Mouse (Mus musculus) heart, embryonic 14.5 days (tissue): Measurements from ENCODE around the gene Gm43517. TPM values are rescaled to one million over a fixed set of nuclear protein-coding genes. Genes with fewer than 3 reads are reported as not detected.

Source experiments
- ATAC-seq: fragments of 200-750 bp; cut with Nextera tagmentation; 2 replicates; pipeline ENCODE4 v1.8.0; 2017; ENCODE audit warnings: low read depth, moderate TSS enrichment; ENCODE audit not compliant: insufficient number of reproducible peaks, insufficient read depth, low FRiP score
- H3K27ac ChIP-seq, 2 experiments: fragments of 200-500 bp in 1 of 2; fragments of 300-500 bp in 1 of 2; sonication (generic) in 1 of 2; replicated peaks in 1 of 2; 2 replicates each; pipeline ENCODE4 v1.5.1; 2012 to 2014; ENCODE audit warnings: low read depth in 2 of 2, low read length in 2 of 2, control low read depth in 1 of 2, mild to moderate bottlenecking in 1 of 2, mixed read lengths in 1 of 2; ENCODE audit not compliant: control insufficient read depth in 1 of 2, insufficient read depth in 1 of 2
- H3K27me3 ChIP-seq: fragments of 300-500 bp; sonication (generic); 2 replicates; pipeline ENCODE4 v1.6.1; 2014; ENCODE audit warnings: mild to moderate bottlenecking, low read length, control low read depth; ENCODE audit not compliant: control insufficient read depth, insufficient read depth
- H3K36me3 ChIP-seq: fragments of 300-500 bp; sonication (generic); 2 replicates; pipeline ENCODE4 v1.6.1; 2014; ENCODE audit warnings: mild to moderate bottlenecking, control low read depth, low read length, mixed read lengths; ENCODE audit not compliant: control insufficient read depth, insufficient read depth
- H3K4me1 ChIP-seq, 2 experiments: fragments of 200-500 bp in 1 of 2; fragments of 300-500 bp in 1 of 2; sonication (generic) in 1 of 2; 2 replicates each; pipeline ENCODE4 v1.6.1; 2012 to 2014; ENCODE audit warnings: low read length in 2 of 2, control low read depth in 1 of 2, mixed read lengths in 1 of 2; ENCODE audit not compliant: control insufficient read depth in 2 of 2, insufficient read depth in 2 of 2
- H3K4me2 ChIP-seq: fragments of 300-500 bp; sonication (generic); 2 replicates; pipeline ENCODE4 v1.6.1; 2014; ENCODE audit warnings: mild to moderate bottlenecking, low read length
- H3K4me3 ChIP-seq, 2 experiments: fragments of 200-500 bp in 1 of 2; fragments of 300-500 bp in 1 of 2; sonication (generic) in 1 of 2; 2 replicates each; pipeline ENCODE4 v1.5.1; 2012 to 2014; ENCODE audit warnings: low read length in 2 of 2, mild to moderate bottlenecking in 2 of 2, control low read depth in 1 of 2, low read depth in 1 of 2, moderate library complexity in 1 of 2; ENCODE audit not compliant: control insufficient read depth in 1 of 2, insufficient read depth in 1 of 2
- H3K9ac ChIP-seq: fragments of 300-500 bp; sonication (generic); 2 replicates; pipeline ENCODE4 v1.6.1; 2014; ENCODE audit warnings: mild to moderate bottlenecking, low read length
- H3K9me3 ChIP-seq: fragments of 300-500 bp; sonication (generic); 2 replicates; pipeline ENCODE4 v1.6.1; 2016; ENCODE audit warnings: low read length, control low read depth; ENCODE audit not compliant: control insufficient read depth
- WGBS: fragments of 180-500 bp; shearing (Covaris S2); extraction: QIAGEN DNeasy Blood & Tissue Kit; methylation state at CpG from one replicate; pipeline ENCODE4 v1.1.7; 2014; 5-methylcytosine and 5-hydroxymethylcytosine counted together
- polyA plus RNA-seq: library from polyadenylated mRNA; unstranded; fragments of >200 nt; fragmentation: Nextera tagmentation; extraction: Ambion mirVana; gene quantifications from 2 replicates; pipeline ENCODE4 v1.2.1, GENCODE M21; 2014

The Gm43517 gene
- polyA plus RNA-seq, 1 experiment from 2014 or later, result not detected

DNA sequence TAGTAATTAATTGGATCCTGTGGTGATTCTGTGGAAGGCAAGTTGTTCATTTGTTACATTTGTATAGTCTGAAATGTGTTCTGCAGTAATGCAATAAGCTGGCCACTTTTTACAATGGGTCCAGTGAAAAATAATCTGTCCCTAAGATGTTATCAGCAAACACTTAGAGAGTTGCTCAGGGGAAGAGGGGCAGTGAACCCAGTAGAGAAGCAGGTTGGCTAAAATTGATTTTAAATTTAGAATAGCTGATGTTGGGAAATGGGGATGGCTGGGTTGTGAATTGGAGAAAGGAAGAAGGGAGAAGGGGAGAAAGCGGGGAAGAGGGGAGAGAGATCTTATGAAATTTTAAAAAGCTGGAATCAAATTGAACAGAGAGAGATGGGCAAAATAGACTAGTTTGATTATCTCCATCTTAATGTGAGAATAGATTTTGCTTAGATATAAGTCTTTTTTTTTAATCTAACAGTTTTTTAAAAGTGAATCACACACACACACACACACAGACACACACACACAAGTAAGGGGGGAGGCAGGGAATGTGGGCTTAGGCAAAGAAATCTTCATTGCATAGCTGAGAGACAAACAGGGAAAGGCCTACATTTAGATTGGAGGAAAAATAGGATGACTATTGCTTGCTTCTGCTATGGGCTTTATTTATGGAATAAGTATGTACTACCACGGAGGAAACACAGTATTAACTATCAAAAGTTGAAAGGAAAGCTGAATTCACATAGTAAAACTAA is 3.1 kb downstream of the Gm43517 start:
- H3K4me3 ChIP-seq, result no peak overlapping the region
- ATAC-seq, result no peak
- no peak overlapping the region for H3K4me2 ChIP-seq
- 16% methylated on average over 2 of the region's 2 CpGs for WGBS
- no peaks in the 10 kb centered on the region for H3K36me3 ChIP-seq
- no peak overlapping the region for H3K9ac ChIP-seq
- H3K27ac ChIP-seq, result no peak overlapping the region
- H3K9me3 ChIP-seq, result no peaks in the 10 kb centered on the region
- peaks cover 87% of the 10 kb centered on the region for H3K27me3 ChIP-seq
- peaks cover under 1 to 11% of the 10 kb centered on the region in 2 experiments; a peak in 3 of 4 replicates for H3K4me1 ChIP-seq

GRCm38 (mm10) chr12:49389666-49390065 is 4.7 kb downstream of the Gm43517 start:
- Histone ChIP-seq H3K9ac (no peak overlapping the region), H3K27ac (no peak overlapping the region), H3K36me3 (no peaks in the 10 kb centered on the region), H3K4me2 (no peak overlapping the region), H3K4me1 (no peaks in the 10 kb centered on the region; a peak in 1 of 4 replicates), H3K9me3 (no peaks in the 10 kb centered on the region), H3K27me3 (peaks cover 87% of the 10 kb centered on the region), H3K4me3 (no peak overlapping the region)
- 5% methylated on average over 5 of the region's 5 CpGs for WGBS
- no peak for ATAC-seq

DNA sequence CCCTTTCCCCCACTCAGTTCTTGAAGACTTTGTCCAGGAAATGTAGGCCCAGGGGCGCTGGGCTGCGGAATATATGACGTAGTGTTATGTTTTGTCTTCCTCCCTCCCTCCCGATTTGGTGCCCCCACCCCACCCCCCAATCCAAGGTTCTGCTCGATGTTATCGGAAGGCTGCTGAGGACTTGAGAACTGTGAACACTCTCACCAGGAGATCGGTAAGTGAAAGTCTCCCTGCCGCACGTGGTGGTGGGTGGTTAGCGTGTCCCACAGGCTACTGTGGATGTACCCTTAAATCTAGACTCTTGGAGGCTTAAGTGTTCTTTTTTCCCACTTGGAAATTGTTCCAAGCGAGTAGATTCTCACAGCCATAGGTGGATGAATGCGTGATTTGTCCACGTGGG is 5.3 kb downstream of the Gm43517 start:
- H3K27me3 ChIP-seq, result peaks cover 87% of the 10 kb centered on the region
- no peak overlapping the region for H3K27ac ChIP-seq
- no peak overlapping the region for H3K9ac ChIP-seq
- no peak overlapping the region for H3K4me2 ChIP-seq
- H3K4me3 ChIP-seq, result no peak overlapping the region
- ATAC-seq, result no peak
- H3K9me3 ChIP-seq, result no peaks in the 10 kb centered on the region
- no peaks in the 10 kb centered on the region for H3K4me1 ChIP-seq
- no peaks in the 10 kb centered on the region for H3K36me3 ChIP-seq
- WGBS, result 5% methylated on average over 13 of the region's 13 CpGs

- WGBS, result 4% methylated on average over 9 of the region's 9 CpGs
- Histone ChIP-seq H3K4me2 (peak overlapping the region; percentile 48), H3K9ac (no peak overlapping the region), H3K4me3 (peak overlapping the region; percentile 7 to 27; a peak in 3 of 4 replicates), H3K27ac (no peak overlapping the region), H3K4me1 (no peaks in the 10 kb centered on the region), H3K27me3 (peaks cover 85% of the 10 kb centered on the region), H3K36me3 (no peaks in the 10 kb centered on the region), H3K9me3 (no peaks in the 10 kb centered on the region)
- no peak for ATAC-seq
These were observed 5.9 kb downstream of the Gm43517 start for GRCm38 (mm10) chr12:49390926-49391304.

DNA sequence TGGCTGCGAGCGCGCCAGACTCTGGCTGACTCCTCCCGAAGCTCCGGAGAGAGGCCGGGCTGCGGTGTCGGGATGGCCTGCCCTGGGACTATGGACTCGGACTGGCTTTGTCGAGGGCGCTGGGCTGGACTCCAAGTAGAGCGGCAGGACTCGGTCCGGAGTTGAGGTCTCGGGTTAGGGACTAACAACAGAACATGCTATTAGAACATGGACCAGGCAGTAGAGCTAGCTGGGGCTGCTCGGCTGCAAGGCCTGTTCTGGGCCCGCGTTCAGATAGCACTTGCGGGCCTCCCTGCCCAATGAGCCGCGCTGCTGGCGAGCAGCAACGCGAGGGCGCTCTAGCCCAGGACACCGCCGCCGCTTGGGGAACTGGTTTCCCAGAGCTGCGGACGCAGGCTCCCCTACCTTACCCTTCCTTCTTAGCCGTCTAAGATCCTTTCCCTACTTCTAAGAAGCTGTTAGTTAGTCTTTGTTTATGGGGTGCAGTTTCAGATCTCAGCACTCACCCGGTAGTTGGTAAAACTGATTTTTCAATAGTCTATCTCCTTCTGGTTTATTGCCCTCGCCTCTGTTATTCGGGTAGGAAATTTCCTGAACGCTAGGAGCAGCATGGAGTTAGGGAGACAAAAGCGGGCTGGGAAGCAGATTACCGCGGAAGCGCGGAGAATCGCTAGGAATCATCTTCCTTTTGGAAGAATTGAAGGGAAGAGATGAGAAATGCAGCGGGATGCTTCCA is 6.5 kb downstream of the Gm43517 start:
- Histone ChIP-seq H3K9me3 (no peaks in the 10 kb centered on the region), H3K36me3 (no peaks in the 10 kb centered on the region), H3K4me2 (peak overlapping the region; percentile 48), H3K27ac (no peak overlapping the region), H3K4me3 (peak overlapping the region; percentile 7 to 27; a peak in 3 of 4 replicates), H3K27me3 (peaks cover 83% of the 10 kb centered on the region), H3K4me1 (no peaks in the 10 kb centered on the region), H3K9ac (no peak overlapping the region)
- ATAC-seq, result no peak
- WGBS, result under 1% methylated on average over 42 of the region's 42 CpGs

GRCm38 (mm10) chr12:49392041-49392390 is 7.0 kb downstream of the Gm43517 start:
- H3K27ac ChIP-seq, result no peak overlapping the region
- H3K4me1 ChIP-seq, result no peaks in the 10 kb centered on the region
- no peaks in the 10 kb centered on the region for H3K36me3 ChIP-seq
- WGBS, result 4% methylated on average over 10 of the region's 10 CpGs
- H3K9me3 ChIP-seq, result no peaks in the 10 kb centered on the region
- H3K4me3 ChIP-seq, result no peak overlapping the region
- H3K4me2 ChIP-seq, result peak overlapping the region; percentile 48; the same call in 1 of the 2 replicates
- H3K9ac ChIP-seq, result no peak overlapping the region
- H3K27me3 ChIP-seq, result peaks cover 84% of the 10 kb centered on the region
- ATAC-seq, result no peak

GRCm38 (mm10) chr12:49392876-49393275 is 7.9 kb downstream of the Gm43517 start:
- no peak overlapping the region for H3K4me3 ChIP-seq
- H3K9me3 ChIP-seq, result no peaks in the 10 kb centered on the region
- H3K27me3 ChIP-seq, result peaks cover 88% of the 10 kb centered on the region
- H3K27ac ChIP-seq, result no peak overlapping the region
- no peaks in the 10 kb centered on the region for H3K36me3 ChIP-seq
- 4% methylated on average over 5 of the region's 5 CpGs for WGBS
- no peaks in the 10 kb centered on the region for H3K4me1 ChIP-seq
- H3K9ac ChIP-seq, result no peak overlapping the region
- no peak overlapping the region for H3K4me2 ChIP-seq
- ATAC-seq, result no peak
